Mouse (Mus musculus) limb, embryonic 15.5 days (tissue): ENCODE data around the gene Cst7. TPM values are rescaled to one million over a fixed set of nuclear protein-coding genes. Genes with fewer than 3 reads are reported as not detected.

Experiments used
- polyA plus RNA-seq: library from polyadenylated mRNA; unstranded; fragments of >200 nt; fragmentation: Nextera tagmentation; extraction: Ambion mirVana; gene quantifications from 2 replicates; pipeline ENCODE4 v1.2.1, GENCODE M21; 2015

Gene Cst7
- polyA plus RNA-seq, 1 experiment from 2014 or later, result 4.3 TPM

Other genes with a start within 250 kb of the Cst7 start
- gene Gm10130, start 246.7 kb upstream of the Cst7 start, polyA plus RNA-seq, result 3.6 and 4.6 TPM in 2 replicates
- 7.1 and 8.2 TPM in 2 replicates for gene 3300002I08Rik, start 207.7 kb upstream of the Cst7 start, polyA plus RNA-seq
- gene Zfp442, start 118.9 kb upstream of the Cst7 start, polyA plus RNA-seq, result 7.0 and 7.8 TPM in 2 replicates
- 0.09 TPM in 1 of 2 replicates, not detected in the other for gene Zfp345, start 85.3 kb upstream of the Cst7 start, polyA plus RNA-seq
- gene Apmap, start 38.2 kb downstream of the Cst7 start, polyA plus RNA-seq, result 33.1 and 36.8 TPM in 2 replicates
- 6.1 and 7.3 TPM in 2 replicates for gene Acss1, start 98.1 kb downstream of the Cst7 start, polyA plus RNA-seq
- gene Vsx1, start 118.9 kb downstream of the Cst7 start, polyA plus RNA-seq, result not detected in 2 replicates
- 26.2 and 26.6 TPM in 2 replicates for gene Entpd6, start 178.6 kb downstream of the Cst7 start, polyA plus RNA-seq
- gene Pygb, start 216.3 kb downstream of the Cst7 start, polyA plus RNA-seq, result 92.8 and 102 TPM in 2 replicates